In the genomic region with DNA sequence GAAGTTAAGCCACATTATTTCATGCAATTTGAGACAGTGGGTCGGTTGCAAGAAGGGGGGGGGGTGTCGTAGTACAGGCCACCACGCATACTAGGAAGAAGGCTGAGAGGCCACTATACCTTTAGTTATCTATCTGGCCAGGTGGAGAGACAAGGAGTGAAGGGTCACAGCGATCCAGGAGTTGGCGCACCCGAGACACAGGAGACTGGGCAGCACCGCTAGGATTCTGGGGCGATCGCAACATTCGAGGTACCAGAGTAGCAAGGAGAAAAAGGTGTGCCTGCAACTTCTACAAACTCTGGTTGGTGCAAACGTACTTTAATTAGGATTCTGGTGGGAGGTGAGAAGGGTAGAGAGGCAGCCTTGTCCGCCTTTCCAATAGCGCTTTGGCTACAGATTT, we compare ENCODE assay signal across 9 mouse cellular contexts. TPM values are rescaled to one million over a fixed set of nuclear protein-coding genes. Genes with fewer than 3 reads are reported as not detected.
A peak's percentile ranks its signal among the peaks of the same experiment; 100 is the strongest.
DNase-seq lines count a peak whose midpoint lies in the region; ATAC-seq lines count a peak whose summit lies in the region.
"Had no signal": no experiment of that assay in that cellular context is flagged by ENCODE, and none has a peak within 500 bp of the region (broad histone marks: within the 10 kb centered on the region; RNA-seq: fewer than 3 reads in every experiment).

No protein-coding gene starts in this region.

- H3K36me3 ChIP-seq in heart, embryonic 12.5 days = no peaks in the 10 kb centered on the region
- peaks cover 4% of the 10 kb centered on the region; the same call in 1 of the 2 replicates for H3K36me3 ChIP-seq in liver, embryonic 11.5 days (ENCODE audit: control insufficient read depth, insufficient read depth, low read length)

- H3K4me3 ChIP-seq in heart, embryonic 12.5 days = peak overlapping the region; percentile 65
- peak overlapping the region; percentile 81 for H3K4me3 ChIP-seq in liver, embryonic 11.5 days (ENCODE audit: low read depth, low read length)

- peak overlapping the region; percentile 80 for H3K4me2 ChIP-seq in heart, embryonic 12.5 days
- peak overlapping the region; percentile 84 for H3K4me2 ChIP-seq in liver, embryonic 11.5 days

- H3K9me3 ChIP-seq in heart, embryonic 12.5 days (replicated peaks) = no peaks in the 10 kb centered on the region
- H3K9me3 ChIP-seq in liver, embryonic 11.5 days (ENCODE audit: control insufficient read depth, low read length) = no peaks in the 10 kb centered on the region

- intact Hi-C loops in left cerebral cortex, postnatal 25 days (cut with DNase I) = no loop called here

- H3K9ac ChIP-seq in heart, embryonic 12.5 days = peak overlapping the region; percentile 70
- H3K9ac ChIP-seq in liver, embryonic 11.5 days (ENCODE audit: low read depth, low read length) = peak overlapping the region; percentile 87

- 9% methylated on average over 13 of the region's 13 CpGs for WGBS in heart, embryonic 12.5 days
- WGBS in liver, embryonic 11.5 days = 7% methylated on average over 13 of the region's 13 CpGs

- no peak for ATAC-seq in heart, embryonic 12.5 days (ENCODE audit: insufficient number of reproducible peaks, low FRiP score)
- ATAC-seq in erythroblast, adult 5-6 weeks (replicated peaks; ENCODE audit: low FRiP score, poor library complexity, severe bottlenecking) = peak; percentile 36; the same call in 1 of the 2 replicates
- ATAC-seq in liver, embryonic 11.5 days (replicated peaks; ENCODE audit: low FRiP score) = no peak

- peaks cover 15% of the 10 kb centered on the region for H3K4me1 ChIP-seq in heart, embryonic 12.5 days (replicated peaks)
- peaks cover 34% of the 10 kb centered on the region for H3K4me1 ChIP-seq in liver, embryonic 11.5 days (replicated peaks; ENCODE audit: control insufficient read depth, insufficient read depth, low read length)

- no peak for DNase-seq in heart, adult 18-20 months
- peak; percentile 57 for DNase-seq in A20 (ENCODE audit: low read depth, low spot score)
- no peak for DNase-seq in liver, embryonic 11.5 days (ENCODE audit: low spot score)
- no peak for DNase-seq in left cerebral cortex, postnatal 25 days (ENCODE audit: low spot score in 2 of 2)
- DNase-seq in left cerebral cortex, adult 18-20 months (ENCODE audit: low spot score in 2 of 2) = no peak
- no peak for DNase-seq in c-Kit-positive CD71-positive TER-119-positive erythroid progenitor cells, embryonic 14.5 days (ENCODE audit: low spot score)
- DNase-seq: kidney, adult 11 months had no signal

- H3K27me3 ChIP-seq in heart, embryonic 12.5 days (replicated peaks) = peaks cover 23% of the 10 kb centered on the region
- H3K27me3 ChIP-seq in liver, embryonic 11.5 days (replicated peaks; ENCODE audit: control insufficient read depth, insufficient read depth, low read length) = 0 out of 2 replicates have a peak, but pooled peaks cover 3% of the 10 kb centered on the region

- H3K27ac ChIP-seq in heart, embryonic 12.5 days (ENCODE audit: poor library complexity, severe bottlenecking) = no peak overlapping the region
- H3K27ac ChIP-seq in liver, embryonic 11.5 days (ENCODE audit: low read depth, low read length) = peak overlapping the region; percentile 92

RNA-seq across cellular contexts. Expression of gene Zc3hav1, which starts 1.2 kb away (rescaled TPM):
- 9.3 and 10.1 TPM in 2 replicates for polyA plus RNA-seq in heart, embryonic 12.5 days (2016; fragmentation: Nextera tagmentation; extraction: Ambion mirVana)
- total RNA-seq in heart, adult 18-20 months (2021) = 10 to 100 TPM; 16.2 to 18.9 TPM
- total RNA-seq in erythroblast, adult 5-6 weeks (2015; ENCODE audit: low replicate concordance) = 266 and 278 TPM in 2 replicates
- 348 and 360 TPM in 2 replicates for total RNA-seq in erythroblast, adult 5-6 weeks (2017; ENCODE audit: low replicate concordance)
- polyA plus RNA-seq in liver, embryonic 11.5 days (2014; fragmentation: Nextera tagmentation; extraction: Ambion mirVana) = 28.4 and 31.3 TPM in 2 replicates
- total RNA-seq in left cerebral cortex, postnatal 25 days (2021) = 1 to 10 TPM; 2.5 to 2.6 TPM
- total RNA-seq in left cerebral cortex, adult 18-20 months (2021) = 1 to 10 TPM; 4.6 to 4.9 TPM

RNA-seq across cellular contexts. Expression of gene Ttc26, which starts 28.1 kb away (rescaled TPM):
- 3.4 and 3.5 TPM in 2 replicates for polyA plus RNA-seq in heart, embryonic 12.5 days (2016; fragmentation: Nextera tagmentation; extraction: Ambion mirVana)
- total RNA-seq in heart, adult 18-20 months (2021) = 1 to 10 TPM; 1.7 to 2.4 TPM
- 0.21 TPM in 1 of 2 replicates, not detected in the other for total RNA-seq in erythroblast, adult 5-6 weeks (2015; ENCODE audit: low replicate concordance)
- 0.70 TPM in 1 of 2 replicates, not detected in the other for total RNA-seq in erythroblast, adult 5-6 weeks (2017; ENCODE audit: low replicate concordance)
- 3.3 and 3.8 TPM in 2 replicates for polyA plus RNA-seq in liver, embryonic 11.5 days (2014; fragmentation: Nextera tagmentation; extraction: Ambion mirVana)
- 10 to 100 TPM; 12.0 to 13.0 TPM for total RNA-seq in left cerebral cortex, postnatal 25 days (2021)
- 10 to 100 TPM; 10.6 to 11.9 TPM for total RNA-seq in left cerebral cortex, adult 18-20 months (2021)

RNA-seq across cellular contexts. Expression of gene Zc3hav1l, which starts 54.1 kb away (rescaled TPM):
- polyA plus RNA-seq in heart, embryonic 12.5 days (2016; fragmentation: Nextera tagmentation; extraction: Ambion mirVana) = 15.6 and 16.5 TPM in 2 replicates
- total RNA-seq in heart, adult 18-20 months (2021) = 1 to 10 TPM; 1.1 to 1.3 TPM
- 2.5 and 4.8 TPM in 2 replicates for total RNA-seq in erythroblast, adult 5-6 weeks (2015; ENCODE audit: low replicate concordance)
- total RNA-seq in erythroblast, adult 5-6 weeks (2017; ENCODE audit: low replicate concordance) = 1.8 and 3.8 TPM in 2 replicates
- polyA plus RNA-seq in liver, embryonic 11.5 days (2014; fragmentation: Nextera tagmentation; extraction: Ambion mirVana) = 8.3 and 8.9 TPM in 2 replicates
- total RNA-seq in left cerebral cortex, postnatal 25 days (2021) = 1 to 10 TPM; 3.1 TPM
- 1 to 10 TPM; 3.1 to 3.5 TPM for total RNA-seq in left cerebral cortex, adult 18-20 months (2021)

Comparison
In these comparisons a context has a peak if more than half of its experiments do, and no peak if none do; other contexts are left out.
1. RNA of gene Zc3hav1, which starts 1.2 kb away (total RNA-seq): 266 to 360 TPM in erythroblast, adult 5-6 weeks; 16.2 to 18.9 TPM in heart, adult 18-20 months, 4.6 to 4.9 TPM in left cerebral cortex, adult 18-20 months and 2.5 to 2.6 TPM in left cerebral cortex, postnatal 25 days; every median in the first group is over 10 times any median in the second.